Mouse (Mus musculus) embryonic fibroblast, embryonic 13.5 days (primary cell): ENCODE data around the gene Gm9803.

Experiments used
- CTCF ChIP-seq: IDR thresholded peaks from 2 replicates; pipeline ENCODE4 v1.5.1; 2011; ENCODE audit warnings: mild to moderate bottlenecking, control low read depth, low read length, moderate library complexity, borderline replicate concordance; ENCODE audit not compliant: insufficient read depth
- POLR2A ChIP-seq: IDR thresholded peaks from 2 replicates; pipeline ENCODE4 v1.6.1; 2011; ENCODE audit warnings: low read depth, mild to moderate bottlenecking, control low read depth, low read length, moderate library complexity

GRCm38 (mm10) chr10:43489550-43489949, 34.3 kb upstream of the Gm9803 start:
- TF ChIP-seq CTCF = no peak
- no peak for TF ChIP-seq POLR2A
